Mouse (Mus musculus): Measurements from ENCODE around the gene Olfr1395.

DNA sequence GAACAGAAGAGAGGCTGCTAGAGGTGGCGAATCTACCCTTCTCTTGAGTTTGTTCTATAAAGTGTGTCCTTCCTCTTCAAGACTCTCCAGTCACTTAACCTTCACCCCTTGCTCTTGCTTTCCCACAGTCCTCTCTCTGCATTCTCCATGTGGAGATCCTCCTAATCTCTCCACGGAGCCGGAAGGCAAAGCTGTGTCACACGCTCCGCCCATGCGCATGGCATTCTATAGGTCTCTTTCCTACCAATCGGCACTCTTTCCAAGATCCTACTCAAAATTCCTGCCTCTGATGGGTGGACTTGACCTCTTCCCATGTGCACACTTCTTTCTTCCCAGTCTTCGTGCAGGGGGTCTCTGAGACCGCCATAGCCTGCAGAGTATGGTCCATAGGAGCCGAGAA, 45.6 kb downstream of the Olfr1395 start:
- TF ChIP-seq POLR2A (IDR thresholded peaks at IDR 0.05; ENCODE audit: borderline replicate concordance, extremely low read depth, low read depth, low read length) (no peak), CTCF (IDR thresholded peaks at IDR 0.05; ENCODE audit: insufficient read depth, low read length) (no peak)

All from lung, adult 2 months (tissue).